Mouse (Mus musculus) cortical plate, adult 2 months (tissue): ENCODE data around the gene Rdh11. TPM values are rescaled to one million over a fixed set of nuclear protein-coding genes. Genes with fewer than 3 reads are reported as not detected.
"Not testable (repeated sequence)": the region's sequence is repeated elsewhere in the genome, so short reads cannot be mapped to it uniquely, and the experiment has no call there.

Experiments
- H3K27ac ChIP-seq: fragments of 200-500 bp; 2 replicates; pipeline ENCODE4 v1.5.1; 2012; ENCODE audit warnings: low read length, control low read depth, inconsistent platforms; ENCODE audit not compliant: insufficient read depth
- H3K4me1 ChIP-seq: fragments of 200-500 bp; 2 replicates; pipeline ENCODE4 v1.6.1; 2011; ENCODE audit warnings: low read length; ENCODE audit not compliant: control insufficient read depth, insufficient read depth
- H3K4me3 ChIP-seq: fragments of 200-500 bp; 2 replicates; pipeline ENCODE4 v1.5.1; 2011; ENCODE audit warnings: mild to moderate bottlenecking, low read length, control low read depth; ENCODE audit not compliant: insufficient read depth
- CTCF ChIP-seq: fragments of 200-500 bp; IDR thresholded peaks from 2 replicates; pipeline ENCODE4 v1.5.1; 2011; ENCODE audit warnings: mild to moderate bottlenecking, control low read depth, low read length; ENCODE audit not compliant: insufficient read depth; ENCODE audit errors: extremely low read depth
- POLR2A ChIP-seq: fragments of 200-500 bp; IDR thresholded peaks from 2 replicates; pipeline ENCODE4 v1.6.1; 2011; ENCODE audit warnings: mild to moderate bottlenecking, low read length, control low read depth; ENCODE audit not compliant: insufficient read depth; ENCODE audit errors: extremely low read depth
- polyA plus RNA-seq: library from polyadenylated mRNA; depleted of rRNA; stranded (reverse); fragments of >200 nt; gene quantifications from 2 replicates; pipeline ENCODE4 v1.2.3, GENCODE M21; 2012

The Rdh11 gene
- polyA plus RNA-seq, 1 experiment = 21.9 TPM

DNA sequence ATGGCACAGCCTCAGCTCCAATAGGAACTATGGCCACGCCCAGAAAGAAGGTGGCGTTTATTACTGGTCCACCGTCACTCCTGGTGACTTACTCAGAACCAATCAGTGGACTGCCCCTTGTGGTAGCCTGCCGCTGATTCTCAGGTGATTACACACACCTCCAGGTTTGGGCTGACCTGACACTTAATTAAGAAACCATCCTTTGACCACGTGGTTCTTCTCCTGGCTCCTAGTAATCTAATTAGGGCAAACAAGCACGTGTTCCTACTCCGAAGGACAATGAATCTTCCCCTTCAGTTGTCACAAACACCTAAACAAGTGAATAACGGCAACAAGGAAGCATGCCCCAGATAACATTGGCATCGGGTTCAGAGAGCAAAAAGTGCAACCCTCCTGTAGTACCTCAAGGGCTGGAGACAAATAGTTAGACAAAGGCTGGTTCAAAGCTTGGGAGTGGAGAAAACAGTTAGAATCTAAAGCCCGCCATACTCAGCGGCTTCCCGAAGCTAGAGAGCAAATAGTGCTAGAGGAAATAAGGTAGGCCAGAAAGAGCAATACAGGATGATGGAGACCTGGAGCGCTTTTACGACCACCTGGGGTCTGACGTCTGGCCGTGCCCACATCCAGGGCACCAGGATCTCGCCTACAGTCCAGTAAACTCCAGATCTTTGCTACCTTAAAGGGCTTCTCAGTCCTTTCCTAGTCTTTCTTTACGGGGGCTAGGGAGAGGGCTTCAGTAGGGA is 991 bp downstream of the Rdh11 start:
- peak overlapping the region; percentile 46 for H3K4me3 ChIP-seq
- peaks cover 4% of the 10 kb centered on the region for H3K4me1 ChIP-seq
- TF ChIP-seq CTCF (no peak), POLR2A (peak; percentile 37; the same call in 1 of the 2 replicates)
- no peak overlapping the region for H3K27ac ChIP-seq

GRCm38 (mm10) chr12:79185160-79185559 is 6.9 kb downstream of the Rdh11 start:
- not testable (repeated sequence) for H3K4me3 ChIP-seq, H3K4me1 ChIP-seq, H3K27ac ChIP-seq

DNA sequence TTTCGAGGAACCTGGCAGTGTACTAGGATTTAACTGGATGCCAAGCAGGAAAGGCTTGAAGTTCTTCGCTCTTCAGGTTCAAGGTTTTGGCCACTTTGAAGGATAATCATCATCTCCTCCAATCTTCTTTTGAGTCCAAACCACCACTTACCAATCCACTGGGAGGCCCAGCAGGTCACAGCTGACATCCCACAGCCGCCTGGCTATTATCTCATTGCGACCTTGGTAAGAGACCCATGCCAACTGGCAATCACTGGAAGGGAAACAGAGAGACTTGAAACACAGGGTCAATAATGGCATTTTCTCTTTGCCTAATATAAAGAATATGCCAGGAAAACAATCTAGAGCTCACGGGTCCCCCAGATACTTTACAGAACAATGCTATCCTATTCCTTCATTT is 16.1 kb downstream of the Rdh11 start:
- no peak overlapping the region for H3K27ac ChIP-seq
- H3K4me1 ChIP-seq = no peaks in the 10 kb centered on the region
- no peak overlapping the region for H3K4me3 ChIP-seq
- no peak for TF ChIP-seq CTCF
- TF ChIP-seq POLR2A = no peak

DNA sequence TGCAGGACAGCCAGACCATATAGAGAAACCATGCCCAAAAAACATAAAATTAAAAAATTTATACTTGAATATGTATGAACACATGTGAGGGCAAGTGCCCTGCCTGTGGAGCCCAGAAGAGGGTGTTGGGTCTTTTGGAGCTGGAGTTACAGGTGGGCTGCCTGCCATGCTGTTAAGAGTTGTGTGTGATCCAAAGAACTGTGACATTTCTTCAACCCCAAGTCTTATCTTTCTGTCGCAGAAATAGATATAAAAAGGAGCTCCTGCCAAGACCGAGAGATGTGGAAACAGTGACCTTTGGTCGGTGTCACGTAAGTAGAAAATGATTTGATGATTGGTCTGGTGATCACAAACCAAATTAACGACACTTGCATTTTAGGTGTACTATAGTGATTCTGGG is 18.4 kb downstream of the Rdh11 start:
- Histone ChIP-seq H3K27ac (no peak overlapping the region), H3K4me3 (no peak overlapping the region), H3K4me1 (peaks cover 5% of the 10 kb centered on the region; the same call in 1 of the 2 replicates)
- TF ChIP-seq CTCF (no peak), POLR2A (no peak)

GRCm38 (mm10) chr12:79172019-79172941 is 19.8 kb downstream of the Rdh11 start, which contains the start of gene Vti1b:
Gene Vti1b (minus strand): TSS chr12:79172667.
- peaks cover 10% of the 10 kb centered on the region for H3K4me1 ChIP-seq
- peak within 1 kb of the TSS; percentile 62 for H3K4me3 ChIP-seq
- peak within 1 kb of the TSS; percentile 100 for H3K27ac ChIP-seq
- TF ChIP-seq CTCF (0 out of 2 replicates have a peak, but pooled peaks have one; percentile 3), POLR2A (peak; percentile 88)

GRCm38 (mm10) chr12:79171269-79171995 is 20.7 kb downstream of the Rdh11 start:
- no peak for TF ChIP-seq POLR2A
- TF ChIP-seq CTCF = no peak
- peak overlapping the region; percentile 62 for H3K4me3 ChIP-seq
- H3K4me1 ChIP-seq = peaks cover 10% of the 10 kb centered on the region
- peak overlapping the region; percentile 100; the same call in 1 of the 2 replicates for H3K27ac ChIP-seq

DNA sequence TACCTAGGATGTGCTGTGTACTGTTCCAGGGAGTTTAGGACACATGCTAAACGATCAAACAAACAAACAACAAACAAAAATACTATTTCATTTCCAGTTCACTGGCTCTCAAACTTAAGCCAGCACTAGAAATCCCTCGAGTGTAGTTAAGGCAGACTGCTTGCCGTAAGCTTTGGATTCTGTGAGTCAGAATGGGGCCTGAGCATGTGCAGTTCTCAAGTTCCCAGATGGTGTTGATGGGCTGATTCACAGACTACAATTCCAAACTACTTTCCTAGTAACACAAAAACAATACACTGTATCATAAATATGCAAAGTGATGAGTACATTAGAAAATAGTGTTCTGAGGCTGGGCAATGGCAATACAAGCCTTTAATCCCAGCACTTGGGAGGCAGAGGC is 21.7 kb downstream of the Rdh11 start:
- no peak for TF ChIP-seq CTCF
- TF ChIP-seq POLR2A = no peak
- H3K4me3 ChIP-seq = no peak overlapping the region
- H3K4me1 ChIP-seq = peaks cover 10% of the 10 kb centered on the region
- no peak overlapping the region for H3K27ac ChIP-seq

GRCm38 (mm10) chr12:79169173-79169572 is 22.9 kb downstream of the Rdh11 start:
- no peak overlapping the region for H3K4me3 ChIP-seq
- peaks cover 10% of the 10 kb centered on the region for H3K4me1 ChIP-seq
- no peak overlapping the region for H3K27ac ChIP-seq
- TF ChIP-seq CTCF = no peak
- no peak for TF ChIP-seq POLR2A

DNA sequence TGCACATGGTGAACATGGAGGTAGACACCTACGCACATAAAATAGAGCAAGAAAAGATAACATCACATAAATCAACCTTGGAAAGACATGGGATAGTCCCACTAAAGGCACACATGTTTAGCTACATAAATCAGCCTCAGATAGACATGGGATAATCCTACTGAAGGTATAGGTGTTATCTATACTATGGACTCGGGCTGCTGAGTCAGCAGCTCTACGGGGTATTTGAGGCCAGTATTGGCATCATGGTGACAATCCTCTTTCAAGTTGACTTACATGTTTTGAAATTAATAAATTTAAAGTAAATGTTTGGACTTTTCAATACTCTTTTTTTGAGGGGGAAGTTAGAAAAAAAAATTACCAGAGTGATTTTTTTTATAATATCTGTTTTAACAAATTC is 29.2 kb downstream of the Rdh11 start:
- TF ChIP-seq CTCF (no peak), POLR2A (no peak)
- Histone ChIP-seq H3K27ac (no peak overlapping the region), H3K4me3 (no peak overlapping the region), H3K4me1 (peaks cover 2% of the 10 kb centered on the region; the same call in 1 of the 2 replicates)

DNA sequence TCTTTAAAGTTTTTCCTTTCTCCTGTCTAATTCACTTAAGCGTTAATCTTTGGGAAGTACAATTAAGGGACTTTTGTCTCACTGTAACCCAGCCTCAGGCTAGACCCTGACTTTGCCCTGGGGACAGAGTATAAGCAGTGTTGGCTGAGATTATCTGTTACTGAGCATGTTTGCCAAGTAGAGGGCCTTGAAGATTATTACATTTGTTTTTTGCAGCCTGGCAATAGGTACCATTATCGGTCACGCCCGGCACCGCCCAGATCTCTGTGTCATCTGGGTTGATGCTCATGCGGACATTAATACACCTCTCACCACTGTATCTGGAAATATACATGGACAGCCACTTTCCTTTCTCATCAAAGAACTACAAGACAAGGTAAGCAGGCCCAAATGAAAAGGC is 42.4 kb downstream of the Rdh11 start:
- Histone ChIP-seq H3K27ac (no peak overlapping the region), H3K4me1 (no peaks in the 10 kb centered on the region), H3K4me3 (no peak overlapping the region)
- TF ChIP-seq CTCF (no peak), POLR2A (no peak)
